Mouse (Mus musculus) CD4-positive, CD25-positive, alpha-beta regulatory T cell, adult 2 months (primary cell): ENCODE measurements around the gene Akr1b8.
A peak's percentile ranks its signal among the peaks of the same experiment; 100 is the strongest.
"Not testable (repeated sequence)": the region's sequence is repeated elsewhere in the genome, so short reads cannot be mapped to it uniquely, and the experiment has no call there.

Source experiments
- DNase-seq: peaks from one replicate; pipeline ENCODE4 v3.0.0-alpha.2; 2012; ENCODE audit warnings: low read depth, low spot score

The Akr1b8 gene

GRCm38 (mm10) chr6:34353658-34354353, at the start of gene Akr1b8:
Gene Akr1b8, plus strand, starts transcription at chr6:34354119.
- DNase-seq: no peak

- DNase-seq: no peak
These were observed 49.2 kb upstream of the Akr1b8 start for GRCm38 (mm10) chr6:34304675-34305241.

DNA sequence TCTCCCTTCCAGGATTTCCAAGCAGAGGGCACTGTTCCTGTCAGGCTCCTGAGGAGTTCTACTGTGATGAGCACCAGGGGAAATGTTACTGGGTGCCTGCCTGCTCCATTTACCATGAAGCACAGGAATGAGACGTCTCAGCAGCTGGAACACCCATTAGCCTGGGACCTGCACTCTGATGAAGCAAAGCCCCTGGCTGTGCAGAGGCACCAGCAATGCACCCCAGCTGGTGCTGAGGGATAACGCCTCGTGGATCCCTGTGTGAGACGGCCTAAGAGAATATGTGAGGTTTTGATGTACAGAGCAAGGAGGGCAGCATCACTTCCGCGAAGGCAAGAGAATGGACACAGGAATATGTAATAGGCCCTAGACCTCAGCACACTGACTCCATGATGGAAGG, 47.1 kb upstream of the Akr1b8 start:
- no peak for DNase-seq

DNA sequence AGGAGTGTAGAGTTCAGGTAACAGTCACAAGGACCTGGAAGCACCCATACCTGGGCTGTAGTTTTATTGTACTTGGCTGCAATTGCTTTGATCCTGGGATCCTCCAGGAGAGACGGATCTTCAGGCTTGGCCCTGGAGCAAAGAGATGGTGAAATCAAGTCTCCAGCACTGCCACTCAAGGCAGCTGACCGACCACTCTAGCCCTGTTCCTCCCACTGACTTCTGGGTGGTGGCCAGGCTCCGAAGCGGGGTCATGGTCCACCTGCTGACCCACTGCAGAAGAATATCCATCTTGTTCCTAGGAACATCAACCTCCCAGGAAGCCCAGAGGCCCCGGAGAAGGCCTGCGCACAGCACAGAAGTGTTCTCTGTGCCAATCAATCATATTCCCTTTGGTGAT, 44.4 kb upstream of the Akr1b8 start:
- no peak for DNase-seq

GRCm38 (mm10) chr6:34310023-34310595, 43.8 kb upstream of the Akr1b8 start:
- DNase-seq: no peak

GRCm38 (mm10) chr6:34313386-34313785, 40.5 kb upstream of the Akr1b8 start:
- DNase-seq: no peak

DNA sequence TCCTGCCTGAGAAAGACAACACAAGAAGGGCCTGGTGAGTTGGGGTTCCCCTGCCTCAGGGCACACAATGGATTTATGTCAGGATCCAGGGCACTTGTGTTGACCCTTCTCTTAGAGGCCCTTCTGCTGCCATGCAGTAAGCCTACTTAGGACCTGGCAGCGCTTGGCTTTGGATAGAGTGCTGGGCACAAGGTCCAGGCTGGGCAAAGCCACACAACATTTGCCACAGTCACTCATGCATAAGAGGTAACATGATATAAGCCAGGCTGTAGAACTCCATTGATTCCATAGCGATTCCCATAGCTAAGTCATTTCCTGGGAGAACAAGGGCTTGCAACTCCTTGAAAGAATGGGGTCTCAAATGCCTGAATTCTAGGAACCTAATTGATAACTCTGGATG, 40.0 kb upstream of the Akr1b8 start:
- no peak for DNase-seq

GRCm38 (mm10) chr6:34316854-34317771, 36.8 kb upstream of the Akr1b8 start, which contains the start of gene Akr1b3:
Gene Akr1b3, minus strand, starts transcription at chr6:34317478.
- DNase-seq: peak; percentile 95

DNA sequence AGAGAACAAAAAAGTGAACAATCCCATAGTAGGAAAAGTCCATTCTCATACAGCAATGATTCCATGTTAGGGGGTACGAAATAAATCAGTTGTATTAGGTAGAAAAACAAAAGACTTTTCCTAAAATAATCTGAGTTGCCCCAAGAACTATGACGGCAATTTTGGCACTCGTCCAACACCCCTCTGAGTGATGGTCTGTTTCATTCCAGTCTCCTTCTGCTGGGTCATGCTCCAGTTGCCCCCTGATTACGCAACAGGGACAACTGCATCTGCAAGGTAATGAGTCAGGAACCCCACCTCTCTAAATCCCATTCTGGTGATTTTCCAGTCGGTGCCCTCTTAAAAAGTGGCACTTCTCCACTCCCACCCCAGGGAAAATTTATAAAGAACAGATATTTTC, 35.7 kb upstream of the Akr1b8 start:
- DNase-seq: peak; percentile 51

DNA sequence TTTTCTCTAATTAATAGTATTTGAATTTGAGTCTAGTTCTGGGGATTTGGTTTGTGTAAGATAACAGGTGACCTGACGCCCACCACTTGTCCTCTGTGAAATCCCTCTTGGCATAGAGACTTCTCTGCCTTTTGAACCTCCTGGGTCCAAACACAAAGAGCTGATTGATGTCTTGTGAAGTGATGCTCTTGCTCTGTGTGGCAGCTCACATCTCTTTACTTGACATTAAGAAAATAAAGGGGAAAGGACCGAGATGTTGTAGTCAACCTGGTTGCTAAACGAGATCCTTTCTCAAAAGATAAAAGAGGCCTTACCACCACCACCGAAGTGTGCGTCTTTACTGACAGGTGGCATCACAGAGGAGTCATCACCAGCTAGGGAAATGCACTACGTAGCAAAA, 35.3 kb upstream of the Akr1b8 start:
- peak; percentile 31 for DNase-seq

- DNase-seq: no peak
These were observed 31.8 kb upstream of the Akr1b8 start for GRCm38 (mm10) chr6:34322121-34322520.

DNA sequence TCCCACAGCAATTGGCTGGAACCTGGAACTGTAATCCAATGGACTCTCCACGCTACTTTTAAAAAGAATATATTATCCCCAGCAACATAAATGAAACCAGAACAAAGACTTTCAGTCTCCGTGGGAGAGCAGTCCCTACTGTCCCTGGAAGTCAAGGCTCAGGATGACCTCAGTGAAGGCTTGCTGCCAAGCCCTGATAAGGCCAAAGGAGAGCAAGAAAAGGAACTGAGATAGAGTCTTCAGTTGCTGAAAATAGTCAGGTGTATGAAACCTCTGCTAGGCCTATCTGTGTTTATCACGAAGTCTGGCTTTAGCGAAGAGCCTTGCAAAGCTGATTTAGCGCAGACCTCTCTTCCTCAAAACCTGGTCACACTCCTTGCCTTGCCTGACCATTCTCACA, 22.5 kb upstream of the Akr1b8 start:
- no peak for DNase-seq

GRCm38 (mm10) chr6:34331804-34332203, 22.1 kb upstream of the Akr1b8 start:
- not testable (repeated sequence) for DNase-seq

DNA sequence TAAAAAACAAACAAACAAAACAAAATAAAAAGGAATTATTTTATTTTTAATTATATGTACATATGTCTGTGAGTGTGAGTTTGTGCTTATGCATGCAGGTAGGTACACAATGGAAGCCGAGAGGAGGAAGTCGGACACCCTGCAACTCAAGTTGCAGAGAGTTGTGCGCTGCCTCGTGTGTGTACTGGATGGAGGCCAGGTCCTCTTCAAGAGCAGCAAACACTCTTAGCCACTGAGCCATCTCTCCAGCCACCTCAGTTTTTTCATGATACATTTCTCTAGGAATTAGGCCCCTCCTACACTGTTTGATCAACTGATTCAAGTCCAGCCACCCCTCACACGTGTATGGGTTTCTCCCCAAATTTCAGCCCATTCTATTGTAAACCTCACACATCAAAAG, 19.2 kb upstream of the Akr1b8 start:
- DNase-seq: no peak

DNA sequence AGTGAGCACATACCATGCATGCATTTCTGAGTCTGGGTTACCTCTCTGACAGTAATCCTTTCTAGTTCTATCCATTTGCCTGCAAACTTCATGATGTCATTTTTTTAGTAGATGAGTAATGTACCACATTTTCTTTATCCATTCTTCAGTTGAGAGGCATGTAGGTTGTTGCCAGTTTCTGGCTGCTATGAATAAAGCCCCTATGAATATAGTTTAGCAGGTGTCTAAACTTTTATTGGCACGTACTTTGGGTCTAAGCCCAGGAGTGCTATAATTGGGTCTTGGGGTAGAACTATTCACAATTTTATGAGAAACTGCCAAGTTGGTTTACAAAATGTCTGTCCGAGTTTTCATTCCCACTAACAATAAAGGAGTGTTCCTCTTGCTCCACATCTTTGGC, 16.1 kb upstream of the Akr1b8 start:
- no peak for DNase-seq

- no peak for DNase-seq
These were observed 11.9 kb upstream of the Akr1b8 start for GRCm38 (mm10) chr6:34341991-34342390.

DNA sequence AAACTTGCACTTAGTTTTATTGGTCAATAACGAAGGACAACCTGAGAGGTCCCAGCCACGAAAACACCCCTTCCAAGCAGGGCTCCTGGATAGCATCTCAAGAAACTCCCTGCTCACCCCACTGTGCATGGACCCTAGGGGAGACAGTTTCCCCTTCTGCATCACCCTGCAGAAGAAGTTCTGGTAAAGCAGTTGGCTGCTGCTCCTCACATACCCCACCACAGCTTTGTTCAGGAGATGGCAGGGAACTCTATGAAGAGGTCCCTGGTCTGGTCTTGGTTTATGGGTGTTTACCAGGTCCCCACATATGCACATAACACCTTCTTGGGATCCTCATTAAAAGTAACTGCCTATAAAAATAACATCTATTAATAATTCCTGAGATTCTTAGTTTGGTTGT, 11.4 kb upstream of the Akr1b8 start:
- no peak for DNase-seq

DNA sequence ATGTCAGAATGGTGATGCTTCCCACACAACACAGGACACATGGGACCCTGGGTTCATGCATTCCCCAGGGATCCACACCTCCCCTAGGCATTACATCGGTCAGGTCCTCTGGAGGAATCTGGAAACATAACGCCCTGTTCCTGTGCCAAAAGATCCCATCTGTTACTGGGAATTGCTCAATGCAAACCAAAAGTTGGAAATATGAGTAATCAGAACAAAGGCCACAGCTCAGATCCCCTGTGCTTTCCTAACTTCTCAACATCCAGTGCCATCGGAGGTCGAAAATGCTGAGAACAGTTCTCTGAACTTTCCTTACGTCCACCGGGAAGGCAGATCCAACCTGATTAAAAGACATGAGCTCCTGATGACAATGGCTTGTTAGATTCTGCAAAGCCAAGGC, 10.5 kb upstream of the Akr1b8 start:
- DNase-seq: no peak

GRCm38 (mm10) chr6:34344135-34344850, 9.6 kb upstream of the Akr1b8 start:
- DNase-seq: no peak

GRCm38 (mm10) chr6:34344935-34345334, 9.0 kb upstream of the Akr1b8 start:
- DNase-seq: no peak

DNA sequence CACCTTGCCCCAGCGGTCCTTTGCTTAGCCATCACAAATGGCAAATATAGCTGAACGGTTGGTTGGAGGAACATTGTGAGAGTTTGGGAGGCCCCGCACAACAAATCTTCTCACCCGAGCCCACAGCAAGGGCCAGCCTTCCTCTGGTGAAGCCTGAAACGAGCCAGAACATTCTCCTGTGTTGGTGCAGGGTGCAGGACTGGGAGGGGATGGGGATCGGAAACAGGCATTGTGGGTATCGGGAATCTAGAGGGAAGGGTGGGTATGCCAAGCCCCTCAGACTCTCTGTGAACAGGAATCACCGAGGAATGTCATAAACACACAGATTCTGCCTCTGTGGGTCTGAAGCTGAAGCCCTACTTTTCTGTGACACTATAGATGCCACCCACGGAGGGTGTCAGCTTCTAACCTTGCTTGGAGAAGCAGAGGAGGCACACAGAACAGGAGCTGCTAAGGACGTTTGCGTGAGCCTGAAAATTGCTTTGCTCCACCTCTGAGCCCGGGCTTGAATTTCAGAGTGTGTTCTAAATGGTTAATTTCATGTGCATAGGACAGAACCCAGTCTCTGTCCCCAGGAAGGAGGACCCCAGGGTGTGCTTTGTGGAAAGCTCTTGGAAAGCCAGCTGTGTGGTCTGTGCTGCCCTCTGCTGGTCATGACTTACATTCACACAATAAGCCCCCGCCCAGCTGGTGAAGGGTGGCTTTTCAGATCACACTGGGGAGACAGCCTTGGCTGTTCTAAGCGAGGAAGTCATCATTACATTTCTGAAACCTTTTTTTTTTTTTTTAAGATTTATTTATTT, 7.6 kb upstream of the Akr1b8 start:
- DNase-seq: peak; percentile 85
